Mouse (Mus musculus): ENCODE data around the gene Olfr653. TPM values are rescaled to one million over a fixed set of nuclear protein-coding genes. Genes with fewer than 3 reads are reported as not detected.

Olfr653 gene
- polyA plus RNA-seq (2015; fragmentation: Nextera tagmentation; extraction: Ambion mirVana): not detected in 2 replicates

DNA sequence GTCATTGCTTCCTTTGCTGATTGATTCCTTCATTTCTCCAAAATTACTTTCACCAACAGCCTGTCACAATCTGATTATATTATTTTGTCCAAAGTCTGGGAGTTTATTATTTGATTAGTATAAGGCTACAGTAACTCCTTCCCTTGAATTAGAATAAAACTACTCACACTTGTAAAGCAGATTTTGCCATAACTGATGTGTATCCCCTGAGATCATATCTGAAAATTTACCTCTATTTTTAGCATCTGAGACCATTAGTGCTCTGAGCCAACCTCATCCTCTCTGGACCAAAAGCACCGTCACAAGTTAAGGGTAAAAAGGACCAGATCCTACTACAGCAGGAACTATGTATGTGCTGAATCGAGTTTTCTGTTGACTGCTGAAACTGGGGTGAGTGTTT is at the start of gene Olfr653:
Gene Olfr653 (plus strand): TSS at position 301 of the 400 bp plus-strand sequence.

DNA sequence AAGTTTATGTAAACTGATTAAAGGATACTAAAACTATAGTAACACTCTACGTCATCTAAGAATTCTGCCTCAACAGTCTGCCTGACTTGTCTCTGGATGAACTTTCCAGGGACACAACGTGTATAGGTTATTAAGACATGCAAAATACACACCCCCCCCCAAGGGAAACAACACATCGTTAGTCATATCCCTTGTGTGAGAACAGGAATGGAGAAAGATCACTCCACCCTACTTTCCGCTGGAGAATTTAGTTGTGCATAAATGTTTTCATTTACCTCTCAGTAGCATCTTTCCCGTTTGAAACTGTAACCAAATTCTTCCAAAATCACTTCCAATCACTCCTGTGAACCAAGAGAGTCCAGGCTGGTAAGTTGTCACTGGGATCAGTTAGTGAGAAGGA is 27.3 kb upstream of the Olfr653 start, which contains the start of gene Olfr651:
Gene Olfr651 (plus strand): TSS at position 301 of the 400 bp plus-strand sequence.

DNA sequence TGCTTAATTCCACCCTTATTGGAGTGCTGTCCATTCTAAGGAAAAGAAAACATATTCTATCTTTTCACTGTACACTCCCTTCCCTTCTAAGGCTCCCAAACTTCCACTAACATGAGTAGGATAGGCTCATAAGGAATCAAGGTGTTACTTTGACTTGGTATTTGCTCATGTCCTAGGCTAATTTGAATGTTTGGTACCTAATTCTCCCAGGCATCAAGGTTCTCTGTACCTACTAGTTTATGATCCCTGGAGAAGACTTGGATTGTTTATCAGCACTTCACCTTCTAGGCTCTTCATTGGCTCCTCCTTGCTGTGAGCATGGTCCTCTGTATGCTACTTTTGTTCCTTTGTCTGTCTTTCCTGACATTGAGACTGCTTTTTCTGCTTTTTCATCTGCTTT is 16.5 kb upstream of the Olfr653 start, which contains the start of gene Olfr652:
Gene Olfr652 (plus strand): TSS at position 301 of the 400 bp plus-strand sequence.

DNA sequence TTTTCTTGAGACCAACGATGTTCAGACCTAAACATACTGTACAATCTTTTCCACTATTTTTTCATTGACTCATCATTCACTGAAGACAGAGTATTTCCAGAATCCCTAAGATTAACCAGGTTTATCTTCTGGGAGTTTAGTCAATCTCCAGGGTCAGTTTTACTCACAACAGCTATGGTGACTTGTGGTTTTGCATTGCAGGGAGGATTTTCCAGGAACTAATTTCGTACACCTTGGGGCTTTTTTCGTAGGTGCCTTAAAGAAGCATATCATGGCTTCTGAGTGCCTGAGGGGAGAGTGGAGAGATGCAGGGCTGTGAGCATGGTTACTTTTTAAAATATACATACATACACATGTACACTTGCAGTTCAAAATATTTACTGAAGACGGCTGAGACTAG is 9.6 kb downstream of the Olfr653 start, which contains the start of gene Olfr654:
Gene Olfr654 (plus strand): TSS at position 301 of the 400 bp plus-strand sequence.

DNA sequence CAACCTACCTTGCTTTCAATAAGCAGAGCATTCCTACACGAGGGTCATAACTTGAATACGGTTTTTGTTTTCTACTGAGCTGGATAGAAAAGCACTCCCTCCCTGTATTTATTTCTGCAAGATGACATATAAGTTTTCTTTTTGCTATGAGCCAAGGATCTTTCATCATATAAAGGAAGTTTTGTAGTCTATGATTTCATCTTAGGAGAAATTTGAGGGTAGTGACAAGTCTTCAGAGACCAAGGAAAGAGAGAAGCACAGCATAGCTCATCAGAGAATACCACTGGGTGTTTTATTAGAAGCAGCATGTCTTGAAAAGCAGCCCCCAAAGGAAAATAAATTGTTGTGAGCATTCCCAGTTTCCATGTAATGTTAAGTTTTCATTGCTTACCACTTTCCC is 24.6 kb downstream of the Olfr653 start, which contains the start of gene Olfr655:
Gene Olfr655 (minus strand): TSS at position 101 of the 400 bp plus-strand sequence.

DNA sequence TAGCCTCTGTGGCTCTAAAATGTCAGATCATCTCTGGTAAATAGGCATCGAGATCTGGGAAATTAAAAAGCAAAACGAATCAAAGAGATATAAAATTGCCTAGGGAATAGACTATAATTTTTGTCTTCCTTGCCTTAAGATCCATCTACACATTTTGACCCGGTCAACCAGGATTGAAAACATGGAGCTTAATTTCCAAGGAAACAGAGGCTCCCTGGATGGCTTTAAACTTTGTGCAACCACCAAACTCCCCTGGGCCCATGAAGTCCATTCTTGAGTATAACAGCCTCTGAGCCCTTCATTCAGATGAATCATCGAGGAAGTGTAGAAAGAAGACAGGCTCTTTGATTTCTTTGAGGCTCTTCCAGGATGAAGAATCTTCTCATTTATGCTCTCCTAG is 36.5 kb downstream of the Olfr653 start, which contains the start of gene Olfr656:
Gene Olfr656 (plus strand): TSS at position 301 of the 400 bp plus-strand sequence.

DNA sequence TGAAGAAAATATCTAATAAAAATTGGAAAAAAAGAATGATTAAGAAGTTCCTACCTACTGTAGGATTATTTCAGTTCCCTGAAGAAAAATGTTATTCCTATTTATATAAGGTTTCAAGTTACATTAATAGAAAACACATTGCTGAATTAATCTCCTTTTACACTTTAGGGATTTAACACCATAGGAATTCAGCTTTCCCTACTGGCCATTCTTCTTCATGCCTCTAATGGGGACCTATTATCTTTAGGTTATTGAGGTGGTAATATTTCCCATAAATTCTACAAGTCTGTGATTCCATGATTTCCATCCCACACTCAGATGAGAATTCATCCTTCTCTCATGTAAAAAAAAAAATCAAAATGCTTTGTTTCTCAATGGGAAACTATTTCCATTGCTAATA is 47.4 kb downstream of the Olfr653 start, which contains the start of gene Olfr657:
Gene Olfr657 (plus strand): TSS at position 301 of the 400 bp plus-strand sequence.

Other genes with a start within 250 kb of the Olfr653 start
- gene Trim34b, start 247.8 kb upstream of the Olfr653 start, polyA plus RNA-seq (2015; fragmentation: Nextera tagmentation; extraction: Ambion mirVana): 0.10 TPM in 1 of 2 replicates, not detected in the other
- 1.6 and 2.2 TPM in 2 replicates for gene Trim12c, start 224.0 kb upstream of the Olfr653 start, polyA plus RNA-seq (2015; fragmentation: Nextera tagmentation; extraction: Ambion mirVana)
- gene Trim30b, start 207.4 kb upstream of the Olfr653 start, polyA plus RNA-seq (2015; fragmentation: Nextera tagmentation; extraction: Ambion mirVana): 0.12 and 0.28 TPM in 2 replicates
- 0.14 and 0.54 TPM in 2 replicates for gene Trim30c, start 176.5 kb upstream of the Olfr653 start, polyA plus RNA-seq (2015; fragmentation: Nextera tagmentation; extraction: Ambion mirVana)
- 2.5 and 2.7 TPM in 2 replicates for gene Trim30a, start 112.1 kb upstream of the Olfr653 start, polyA plus RNA-seq (2015; fragmentation: Nextera tagmentation; extraction: Ambion mirVana)
- 0.68 and 1.2 TPM in 2 replicates for gene Trim30d, start 69.5 kb upstream of the Olfr653 start, polyA plus RNA-seq (2015; fragmentation: Nextera tagmentation; extraction: Ambion mirVana)
- not detected in 2 replicates for gene Olfr651, start 27.2 kb upstream of the Olfr653 start, polyA plus RNA-seq (2015; fragmentation: Nextera tagmentation; extraction: Ambion mirVana)
- gene Olfr652, start 16.4 kb upstream of the Olfr653 start, polyA plus RNA-seq (2015; fragmentation: Nextera tagmentation; extraction: Ambion mirVana): not detected in 2 replicates
- gene Olfr654, start 9.7 kb downstream of the Olfr653 start, polyA plus RNA-seq (2015; fragmentation: Nextera tagmentation; extraction: Ambion mirVana): not detected in 2 replicates
- gene Olfr655, start 24.5 kb downstream of the Olfr653 start, polyA plus RNA-seq (2015; fragmentation: Nextera tagmentation; extraction: Ambion mirVana): not detected in 2 replicates
- not detected in 2 replicates for gene Olfr656, start 36.6 kb downstream of the Olfr653 start, polyA plus RNA-seq (2015; fragmentation: Nextera tagmentation; extraction: Ambion mirVana)
- gene Olfr657, start 47.5 kb downstream of the Olfr653 start, polyA plus RNA-seq (2015; fragmentation: Nextera tagmentation; extraction: Ambion mirVana): not detected in 2 replicates
- gene Olfr658, start 70.0 kb downstream of the Olfr653 start, polyA plus RNA-seq (2015; fragmentation: Nextera tagmentation; extraction: Ambion mirVana): not detected in 2 replicates
- not detected in 2 replicates for gene Olfr659, start 89.4 kb downstream of the Olfr653 start, polyA plus RNA-seq (2015; fragmentation: Nextera tagmentation; extraction: Ambion mirVana)
- gene Olfr661, start 109.2 kb downstream of the Olfr653 start, polyA plus RNA-seq (2015; fragmentation: Nextera tagmentation; extraction: Ambion mirVana): not detected in 2 replicates
- gene Usp17le, start 200.2 kb downstream of the Olfr653 start, polyA plus RNA-seq (2015; fragmentation: Nextera tagmentation; extraction: Ambion mirVana): not detected in 2 replicates